Mouse (Mus musculus): ENCODE results near the gene Mybph. TPM values are rescaled to one million over a fixed set of nuclear protein-coding genes. Genes with fewer than 3 reads are reported as not detected.

The Mybph gene
- total RNA-seq, 1 experiment from 2014 or later = not detected

- no peak for ATAC-seq (ENCODE audit: extremely low read depth, insufficient number of reproducible peaks, low FRiP score, poor library complexity, severe bottlenecking)
Measured at GRCm38 (mm10) chr1:134229806-134230575, 36.7 kb downstream of the Mybph start.

- no peak for ATAC-seq (ENCODE audit: extremely low read depth, insufficient number of reproducible peaks, low FRiP score, poor library complexity, severe bottlenecking)
Measured at GRCm38 (mm10) chr1:134230638-134231228, 37.5 kb downstream of the Mybph start.

DNA sequence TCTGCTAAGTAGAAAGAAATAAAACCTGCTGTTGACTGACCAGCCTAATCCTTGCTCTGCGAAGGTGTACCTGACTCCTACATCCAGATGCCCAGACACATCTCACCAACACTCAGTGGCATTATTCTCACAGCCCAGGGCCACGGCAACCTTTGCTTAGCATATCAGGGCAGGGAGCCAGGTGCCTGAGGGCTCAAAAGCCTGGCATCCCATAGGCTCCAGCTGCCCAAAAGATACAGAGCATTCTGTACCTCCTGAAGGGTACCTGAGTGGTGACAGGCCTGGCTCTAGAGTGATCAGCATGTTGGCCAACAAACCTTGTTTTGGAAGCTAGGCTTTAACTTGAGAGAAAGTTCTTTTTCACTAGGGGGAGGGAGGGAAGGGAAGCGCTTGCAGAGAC, 38.0 kb downstream of the Mybph start:
- no peak for ATAC-seq (ENCODE audit: extremely low read depth, insufficient number of reproducible peaks, low FRiP score, poor library complexity, severe bottlenecking)

GRCm38 (mm10) chr1:134231681-134232080, 38.4 kb downstream of the Mybph start:
- no peak for ATAC-seq (ENCODE audit: extremely low read depth, insufficient number of reproducible peaks, low FRiP score, poor library complexity, severe bottlenecking)

GRCm38 (mm10) chr1:134232326-134232725, 39.1 kb downstream of the Mybph start:
- ATAC-seq (ENCODE audit: extremely low read depth, insufficient number of reproducible peaks, low FRiP score, poor library complexity, severe bottlenecking) = no peak

DNA sequence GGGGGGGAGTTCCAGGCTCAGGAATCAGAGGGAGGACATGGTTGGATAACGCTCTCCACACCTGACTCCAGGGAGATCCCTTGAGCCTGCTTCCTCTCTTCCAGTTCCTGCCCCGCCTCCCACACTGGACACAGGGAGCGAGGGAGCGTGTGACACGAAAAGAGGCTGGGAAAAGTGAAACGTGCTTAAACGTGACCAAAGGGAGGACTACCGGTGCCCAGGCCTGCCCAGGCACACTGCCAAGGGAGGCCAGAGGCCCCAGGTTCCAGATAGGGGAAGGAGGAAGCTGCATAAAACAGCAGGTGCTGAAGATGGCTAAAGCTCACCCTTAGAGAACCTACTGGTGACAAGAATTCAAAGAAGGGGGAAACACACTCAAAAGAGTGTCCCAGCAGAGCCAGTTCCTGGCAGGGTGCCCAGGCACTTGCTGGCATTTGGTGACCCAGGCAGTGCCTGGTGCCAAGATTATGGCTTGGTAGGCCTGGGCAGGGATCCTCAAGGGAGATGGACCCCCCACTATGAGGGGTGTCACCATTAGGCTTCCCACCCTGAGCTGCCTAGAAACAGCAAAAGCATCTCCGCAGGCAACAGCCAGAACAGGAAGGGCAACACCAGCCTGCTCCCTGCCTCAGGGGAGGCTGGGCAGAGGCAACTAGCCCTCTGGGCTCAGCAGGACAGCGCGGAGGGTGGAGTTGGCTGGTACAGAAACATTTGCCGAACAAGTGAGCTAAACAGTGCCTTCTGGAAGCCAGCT, 39.7 kb downstream of the Mybph start:
- no peak for ATAC-seq (ENCODE audit: extremely low read depth, insufficient number of reproducible peaks, low FRiP score, poor library complexity, severe bottlenecking)

DNA sequence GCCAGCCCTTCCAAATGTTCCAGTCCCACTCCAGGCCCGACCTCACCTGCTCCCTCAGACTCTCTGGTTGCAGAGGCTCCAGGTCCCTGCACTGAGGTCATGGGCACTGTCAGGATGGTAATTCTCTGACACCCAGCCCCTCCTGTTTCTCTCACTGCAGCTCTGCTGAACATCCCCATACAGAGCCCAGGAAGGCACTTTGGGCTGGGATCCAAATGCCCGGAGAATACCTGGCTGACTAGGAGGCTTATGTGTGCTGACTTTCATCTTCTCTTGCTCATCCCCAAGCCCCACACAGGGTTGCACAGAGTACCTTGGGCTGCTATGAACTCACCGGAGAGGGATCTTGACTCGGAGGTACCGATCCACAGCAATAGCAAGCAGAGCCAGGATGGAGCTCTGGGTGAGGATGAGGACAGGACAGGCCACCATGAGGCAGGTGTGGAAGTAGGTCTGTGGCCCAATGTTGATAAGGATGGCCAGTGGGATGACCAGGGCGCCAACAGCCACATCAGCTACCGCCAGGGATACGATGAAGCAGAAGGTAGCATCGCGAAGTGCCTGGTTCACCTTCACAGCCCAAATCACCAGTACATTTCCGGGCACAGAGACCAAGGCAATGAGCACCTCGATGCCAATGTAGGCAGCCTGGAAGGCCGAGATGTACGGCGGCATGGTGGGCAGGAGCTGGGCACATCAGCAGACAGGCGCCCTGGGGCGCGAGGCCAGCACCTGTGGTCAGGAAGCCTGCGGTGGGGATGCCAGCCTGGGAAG, 40.6 kb downstream of the Mybph start:
- no peak for ATAC-seq (ENCODE audit: extremely low read depth, insufficient number of reproducible peaks, low FRiP score, poor library complexity, severe bottlenecking)

GRCm38 (mm10) chr1:134234455-134235390, 41.5 kb downstream of the Mybph start:
- no peak for ATAC-seq (ENCODE audit: extremely low read depth, insufficient number of reproducible peaks, low FRiP score, poor library complexity, severe bottlenecking)

- no peak for ATAC-seq (ENCODE audit: extremely low read depth, insufficient number of reproducible peaks, low FRiP score, poor library complexity, severe bottlenecking)
Measured at GRCm38 (mm10) chr1:134235391-134235921, 42.2 kb downstream of the Mybph start, which contains the start of gene Adora1. Gene Adora1, minus strand, starts transcription at chr1:134235431.

DNA sequence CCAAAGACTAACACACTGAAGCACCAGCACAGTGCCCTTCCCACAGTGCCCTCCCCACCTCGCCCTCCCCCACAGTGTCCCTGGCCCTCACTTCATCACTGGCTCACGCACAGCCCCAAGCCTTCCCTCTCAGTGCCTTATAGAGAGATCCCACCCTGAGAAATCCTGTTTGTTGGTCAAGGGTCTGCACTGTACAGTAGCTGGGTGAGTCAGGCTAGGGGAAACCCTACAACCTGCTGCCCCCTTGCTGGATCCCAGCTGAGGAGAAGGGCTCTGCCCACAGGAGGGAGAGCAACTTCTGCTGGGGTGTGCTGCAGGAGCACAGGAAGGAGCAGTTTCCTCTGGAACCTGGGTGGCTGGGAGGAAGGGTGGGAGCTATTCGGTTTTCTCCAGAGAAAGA, 42.9 kb downstream of the Mybph start:
- ATAC-seq (ENCODE audit: extremely low read depth, insufficient number of reproducible peaks, low FRiP score, poor library complexity, severe bottlenecking) = no peak

DNA sequence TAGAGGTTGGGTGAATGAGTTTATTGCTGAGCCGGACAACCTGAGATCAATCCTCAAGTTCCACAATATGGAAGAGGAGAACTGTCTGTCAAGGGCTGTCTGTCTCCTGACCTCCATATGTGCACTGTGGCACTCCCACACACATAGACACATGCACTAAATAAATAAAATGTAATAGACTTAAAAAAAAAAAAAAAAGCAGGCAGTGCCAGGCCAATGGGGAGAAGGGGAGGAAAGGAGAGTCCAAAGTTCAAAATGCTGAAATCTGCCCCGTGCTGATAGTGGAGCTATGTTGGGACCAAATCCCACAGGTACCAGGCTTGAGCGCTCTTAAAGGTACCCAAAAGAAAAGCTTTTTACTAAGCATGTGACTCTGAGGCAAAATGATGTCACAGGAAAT, 44.2 kb downstream of the Mybph start:
- ATAC-seq (ENCODE audit: extremely low read depth, insufficient number of reproducible peaks, low FRiP score, poor library complexity, severe bottlenecking) = no peak

- no peak for ATAC-seq (ENCODE audit: extremely low read depth, insufficient number of reproducible peaks, low FRiP score, poor library complexity, severe bottlenecking)
Measured at GRCm38 (mm10) chr1:134240701-134241100, 47.5 kb downstream of the Mybph start.

GRCm38 (mm10) chr1:134241298-134241697, 48.0 kb downstream of the Mybph start:
- ATAC-seq (ENCODE audit: extremely low read depth, insufficient number of reproducible peaks, low FRiP score, poor library complexity, severe bottlenecking) = no peak

DNA sequence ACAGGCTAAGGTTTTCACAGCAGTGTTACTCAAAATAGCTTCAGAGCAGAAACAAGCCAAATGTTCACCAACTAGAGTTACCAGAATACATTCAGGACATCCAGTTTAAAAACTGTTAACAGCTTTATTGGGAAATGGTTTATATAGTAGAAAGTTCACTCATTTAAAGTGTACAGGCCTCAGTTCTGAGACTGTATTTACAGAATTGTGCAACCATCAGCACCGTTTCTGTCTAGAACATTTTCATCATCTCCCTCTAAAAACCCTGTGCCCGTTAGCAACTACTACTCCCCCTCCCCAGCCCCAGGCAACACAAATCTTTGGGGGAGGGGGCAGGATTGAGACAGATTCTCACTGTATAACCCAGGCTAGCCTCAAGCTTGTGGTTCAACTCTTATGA, 49.0 kb downstream of the Mybph start:
- ATAC-seq (ENCODE audit: extremely low read depth, insufficient number of reproducible peaks, low FRiP score, poor library complexity, severe bottlenecking) = no peak

DNA sequence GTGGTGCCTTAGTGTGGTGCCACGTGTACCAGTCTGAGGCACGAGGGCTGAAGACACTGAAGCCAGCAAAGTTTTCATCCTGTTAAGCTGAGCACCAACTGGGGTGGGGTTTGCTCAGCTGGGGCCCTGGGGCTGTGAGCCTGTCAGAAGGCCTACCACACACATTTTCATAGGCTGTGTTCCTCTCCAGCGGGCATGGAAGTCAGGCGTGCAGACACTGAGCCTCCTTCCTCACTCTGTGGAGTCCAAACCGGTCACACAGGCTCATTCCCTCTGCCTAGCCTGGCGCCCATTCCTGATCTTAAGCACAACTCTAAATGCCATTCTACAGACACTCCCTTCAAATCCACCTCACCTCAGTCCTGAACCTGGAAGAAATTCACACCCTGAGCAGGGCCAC, 50.3 kb downstream of the Mybph start:
- ATAC-seq (ENCODE audit: extremely low read depth, insufficient number of reproducible peaks, low FRiP score, poor library complexity, severe bottlenecking) = no peak

- peak; percentile 57 for ATAC-seq (ENCODE audit: extremely low read depth, insufficient number of reproducible peaks, low FRiP score, poor library complexity, severe bottlenecking)
Measured at GRCm38 (mm10) chr1:134243948-134244914, 51.0 kb downstream of the Mybph start.
